Mouse (Mus musculus) left cerebral cortex, postnatal 36 days (tissue): ENCODE results near the gene Fancc. TPM values are rescaled to one million over a fixed set of nuclear protein-coding genes. Genes with fewer than 3 reads are reported as not detected.

Experiments
- DNase-seq, 2 experiments: peaks; one replicate each; pipeline ENCODE4 v3.0.0; 2021 to 2022; ENCODE audit warnings: low spot score in 2 of 2, mixed read lengths in 1 of 2
- intact Hi-C: fragments of 180-260 bp; cut with DNase I; formaldehyde crosslinking; loops from one replicate; pipeline ENCODE4 v1.15.1; 2025
- total RNA-seq, 2 experiments: library from RNA; stranded (reverse); gene quantifications; 2 replicates each; pipeline ENCODE4 v1.2.3; 2021

The Fancc gene
- total RNA-seq, 2 experiments from 2014 or later = 7.1 to 7.7 TPM

DNA sequence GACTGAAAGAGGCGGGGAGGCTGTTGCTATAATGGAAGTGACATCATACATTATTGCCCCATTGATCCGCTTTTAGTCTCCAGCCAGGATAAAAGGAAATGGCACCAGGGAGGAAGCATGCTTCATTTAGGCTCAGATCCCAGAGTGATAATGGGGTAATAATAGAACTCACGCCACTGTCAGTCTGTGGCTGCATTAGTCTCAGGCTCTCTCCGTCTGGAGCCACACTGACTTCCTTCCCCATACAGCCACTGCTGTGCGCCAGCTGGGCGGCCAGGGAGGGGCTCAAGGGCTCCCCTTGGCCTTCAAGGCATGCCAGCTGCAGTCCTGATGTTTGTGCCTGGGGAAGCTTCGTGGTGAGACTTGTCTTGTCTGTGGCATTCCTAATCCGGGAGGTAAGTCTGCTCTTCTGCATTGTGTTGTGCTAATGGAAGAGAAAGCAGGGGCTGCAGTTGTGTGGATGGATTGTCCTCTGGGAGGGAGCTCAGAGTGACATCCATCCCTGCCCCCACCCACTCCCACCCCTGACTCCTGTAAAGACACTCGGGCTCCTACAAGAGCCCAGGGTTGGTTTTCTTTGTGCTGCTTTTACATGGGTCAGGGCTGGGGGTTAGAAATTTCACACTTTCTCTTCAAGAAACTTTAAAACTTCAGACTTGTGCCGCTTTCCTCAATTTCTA lies 218.1 kb downstream of the Fancc start:
- intact Hi-C loops = loop anchor here (5.0 kb wide), 1 partner anchor 37 kb away; no protein-coding TSS in a partner anchor
- no peak for DNase-seq

DNA sequence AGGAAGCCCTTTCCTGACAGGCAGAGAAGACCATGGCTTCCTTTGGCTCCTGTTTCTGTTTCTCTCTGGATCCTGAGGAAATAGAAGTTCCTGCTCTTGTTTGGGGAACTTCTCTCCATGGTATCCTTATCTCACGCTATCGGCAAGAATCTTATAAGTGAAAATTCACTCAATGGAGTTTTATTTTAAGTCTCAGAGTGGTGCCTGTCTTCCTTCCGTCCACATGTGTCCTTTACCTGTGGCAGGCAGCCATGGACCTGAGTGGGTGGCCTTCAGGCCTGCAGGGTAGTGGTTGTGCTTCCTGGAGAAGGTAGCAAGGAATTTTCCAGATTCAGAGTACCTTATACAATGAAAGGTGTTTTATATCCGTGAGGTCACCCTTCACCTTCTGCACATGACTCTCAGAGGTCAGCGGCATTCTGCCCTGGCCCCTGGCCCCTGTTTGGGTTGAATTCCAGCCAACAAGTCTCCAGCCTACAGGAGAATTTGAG lies 218.9 kb downstream of the Fancc start:
- intact Hi-C loops = loop anchor here (5.0 kb wide), 1 partner anchor 36 kb away; no protein-coding TSS in a partner anchor
- no peak for DNase-seq

DNA sequence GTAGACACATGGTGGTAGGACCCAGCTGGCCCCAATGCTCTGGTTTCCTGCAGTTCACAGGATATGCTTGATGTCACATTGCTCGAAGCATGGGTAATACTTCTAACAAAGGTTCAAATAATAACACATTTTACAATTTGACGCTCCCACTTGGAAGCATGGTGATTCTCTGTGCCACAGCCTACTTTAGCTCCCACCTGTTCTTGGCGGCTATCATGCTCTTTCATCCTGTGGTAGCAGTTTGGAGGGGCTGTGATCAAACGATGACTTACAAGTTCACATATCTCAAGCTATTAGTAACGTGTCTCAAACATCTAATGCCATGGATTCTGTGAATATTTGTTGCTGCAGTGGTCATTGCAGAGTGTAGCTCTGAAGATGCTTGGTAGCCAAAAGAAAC lies 219.8 kb downstream of the Fancc start:
- intact Hi-C loops = loop anchor here (5.0 kb wide), 1 partner anchor 35 kb away; no protein-coding TSS in a partner anchor
- no peak for DNase-seq

DNA sequence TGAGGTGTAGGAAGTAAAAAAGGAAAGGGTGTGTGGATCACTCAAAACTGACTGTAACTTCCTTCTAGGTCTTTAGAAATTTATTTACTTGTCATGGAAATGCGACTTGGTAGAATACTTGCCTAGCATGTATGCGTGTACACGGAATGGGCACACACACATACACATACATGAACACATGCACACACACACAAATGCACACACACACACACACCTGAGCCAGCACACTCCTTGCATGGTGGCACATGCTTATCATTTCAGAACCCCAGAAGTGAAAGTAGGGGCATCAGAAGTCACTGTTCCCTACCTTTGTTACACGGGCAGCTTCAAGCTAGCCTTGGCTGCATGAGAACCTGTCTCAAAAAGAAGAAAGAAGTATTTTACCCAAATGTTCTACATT lies 220.7 kb downstream of the Fancc start:
- intact Hi-C loops = loop anchor here (5.0 kb wide), 1 partner anchor 34 kb away; no protein-coding TSS in a partner anchor
- no peak for DNase-seq

GRCm38 (mm10) chr13:63274488-63275166 lies 222.5 kb downstream of the Fancc start:
- DNase-seq = no peak
- intact Hi-C loops = loop anchor here (5.0 kb wide), 1 partner anchor 32 kb away; no protein-coding TSS in a partner anchor

DNA sequence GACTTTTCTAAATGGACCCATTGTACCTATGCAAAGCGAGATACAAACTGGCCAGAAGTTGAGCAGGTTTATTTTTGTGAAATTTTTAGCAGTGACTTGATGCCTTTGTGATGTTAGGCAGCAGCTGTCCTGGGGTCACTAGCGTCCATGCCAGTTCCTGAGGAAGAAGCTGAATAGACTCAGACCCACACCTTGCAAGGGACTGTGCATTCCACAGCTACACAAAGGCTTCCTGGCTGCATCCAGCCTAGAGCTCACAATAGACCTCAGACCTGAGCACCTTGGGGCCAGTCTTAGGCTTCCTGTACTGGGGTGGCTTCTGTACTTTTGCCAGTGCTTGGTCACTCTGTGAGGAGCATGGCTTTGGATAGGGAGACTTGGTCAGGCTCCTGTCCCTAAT lies 223.2 kb downstream of the Fancc start:
- intact Hi-C loops = no loop called here
- DNase-seq = no peak

GRCm38 (mm10) chr13:63272602-63273229 lies 224.4 kb downstream of the Fancc start:
- intact Hi-C loops = no loop called here
- no peak for DNase-seq

- no peak for DNase-seq
- intact Hi-C loops = no loop called here
These were observed 225.0 kb downstream of the Fancc start for GRCm38 (mm10) chr13:63272017-63272601.

DNA sequence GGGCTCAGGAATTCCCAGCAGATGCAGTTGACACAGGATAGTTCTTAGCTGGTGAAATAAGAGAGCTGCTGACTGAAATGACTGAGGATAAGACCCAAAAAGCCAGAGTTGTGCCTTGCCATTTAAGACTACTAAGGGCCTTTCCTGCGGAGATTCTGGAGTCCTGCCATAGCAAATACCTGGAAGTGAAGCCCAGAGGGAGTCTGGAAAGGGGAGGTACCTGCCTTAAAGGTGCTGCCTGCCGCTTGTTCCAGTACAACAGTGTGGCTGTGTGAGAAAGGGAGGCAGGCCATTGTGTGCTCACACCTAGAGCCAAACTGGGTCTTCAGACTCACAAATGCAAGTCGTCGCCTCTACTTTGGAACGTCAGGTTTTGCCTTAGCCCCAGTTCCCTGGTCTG lies 226.9 kb downstream of the Fancc start:
- no peak for DNase-seq
- intact Hi-C loops = no loop called here

DNA sequence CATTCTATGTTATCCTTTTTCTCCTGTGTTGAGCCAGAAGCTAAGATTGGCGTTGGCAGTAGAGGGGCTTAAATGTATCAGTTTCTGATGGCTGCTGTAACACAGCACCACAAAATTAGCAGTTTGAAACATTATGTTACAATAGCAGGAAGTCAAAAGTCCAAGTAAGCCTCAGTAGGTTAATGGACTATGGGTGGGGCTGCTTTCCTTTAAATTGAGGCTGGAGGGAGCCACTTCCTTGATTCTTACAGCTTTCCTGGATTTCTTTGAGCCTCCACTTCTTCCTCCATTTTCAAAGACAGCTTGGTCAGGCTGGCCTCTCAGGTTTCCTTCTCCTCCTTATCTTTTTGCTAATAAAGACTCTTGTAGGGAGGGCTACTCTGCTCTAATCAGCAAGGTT lies 228.3 kb downstream of the Fancc start:
- intact Hi-C loops = no loop called here
- DNase-seq = no peak

DNA sequence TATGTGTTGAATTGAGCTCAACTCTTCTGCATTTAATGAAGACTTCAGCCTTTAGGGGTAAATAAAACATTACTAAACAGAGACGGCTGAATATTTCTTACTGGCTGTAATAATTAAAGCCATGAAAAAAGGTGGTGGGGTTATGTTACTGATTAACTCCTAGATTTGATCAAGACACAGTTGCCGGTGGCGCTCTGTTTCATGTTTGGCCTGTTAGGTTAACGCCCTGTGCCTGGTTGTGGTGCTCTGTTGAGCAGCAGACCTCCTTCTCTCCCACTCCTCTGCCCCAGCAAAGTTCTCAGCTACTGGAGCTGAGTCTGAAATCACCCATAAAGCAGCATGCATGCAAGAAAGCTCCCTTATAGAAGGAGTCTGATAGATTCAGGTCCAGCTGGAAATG lies 228.7 kb downstream of the Fancc start:
- intact Hi-C loops = no loop called here
- DNase-seq = no peak

- DNase-seq = no peak
- intact Hi-C loops = no loop called here
These were observed 234.7 kb downstream of the Fancc start for GRCm38 (mm10) chr13:63262168-63262957.

DNA sequence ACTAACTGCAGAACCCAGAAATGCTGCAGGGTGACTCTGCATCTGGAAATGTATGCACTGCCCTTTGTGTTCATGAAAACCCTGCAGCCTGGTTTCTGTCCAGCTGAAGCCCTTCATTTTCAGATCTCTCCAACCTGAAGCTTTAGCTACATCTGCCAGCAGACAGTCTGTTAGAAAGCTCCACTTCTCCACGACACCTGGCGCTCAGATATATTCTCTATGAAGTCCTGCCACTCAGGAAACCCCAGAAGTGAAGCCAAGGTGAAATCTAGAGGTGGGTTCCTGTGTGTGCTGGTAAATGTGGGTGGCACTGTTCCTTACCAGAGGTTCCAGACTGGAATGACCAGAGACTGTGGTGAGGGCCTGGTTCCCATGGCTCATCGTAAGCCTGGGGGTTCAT lies 235.4 kb downstream of the Fancc start:
- intact Hi-C loops = no loop called here
- DNase-seq = no peak

DNA sequence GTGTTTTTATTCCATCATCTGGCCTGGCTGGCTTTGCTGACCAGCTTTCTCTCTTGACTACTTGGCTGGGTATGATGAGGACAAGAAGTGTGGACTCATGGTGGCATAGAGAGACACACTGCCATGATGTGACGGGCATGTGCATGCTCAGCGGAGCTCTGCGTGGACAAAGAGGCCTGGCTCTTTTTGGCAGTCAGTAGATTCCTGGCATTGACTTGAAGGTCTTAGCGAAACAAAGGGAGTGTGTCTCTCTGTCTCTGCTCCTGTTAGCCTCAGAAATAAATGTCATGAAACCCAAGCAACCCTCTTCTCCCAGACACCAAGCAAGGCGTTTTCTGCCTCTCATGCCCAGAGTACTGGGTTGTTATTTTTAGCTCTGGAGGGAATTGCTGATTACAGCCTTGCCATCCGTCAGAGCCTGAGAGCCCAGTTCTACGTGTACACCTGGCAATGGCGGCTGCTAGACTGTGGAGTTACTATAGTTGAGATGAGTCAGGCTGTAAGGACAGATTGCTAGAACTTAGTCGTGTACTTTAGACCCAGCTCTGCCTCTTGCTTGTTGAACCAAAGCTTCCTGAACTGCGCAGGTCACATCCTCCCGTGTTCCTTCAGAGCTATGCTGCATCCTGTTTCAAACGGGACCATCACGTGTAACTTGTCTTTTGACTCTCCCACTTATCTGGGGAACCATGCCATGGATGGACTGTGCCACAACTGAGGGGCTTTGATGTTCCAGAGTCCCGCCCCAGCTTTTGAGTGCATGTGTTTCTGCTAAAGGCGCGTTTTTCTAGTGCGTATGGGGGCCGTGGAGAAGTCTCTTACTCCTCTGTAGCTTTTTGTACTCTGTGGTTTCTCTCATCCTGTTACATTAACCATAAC lies 236.1 kb downstream of the Fancc start:
- no peak for DNase-seq
- intact Hi-C loops = no loop called here

GRCm38 (mm10) chr13:63260133-63260532 lies 236.9 kb downstream of the Fancc start:
- intact Hi-C loops = no loop called here
- no peak for DNase-seq

DNA sequence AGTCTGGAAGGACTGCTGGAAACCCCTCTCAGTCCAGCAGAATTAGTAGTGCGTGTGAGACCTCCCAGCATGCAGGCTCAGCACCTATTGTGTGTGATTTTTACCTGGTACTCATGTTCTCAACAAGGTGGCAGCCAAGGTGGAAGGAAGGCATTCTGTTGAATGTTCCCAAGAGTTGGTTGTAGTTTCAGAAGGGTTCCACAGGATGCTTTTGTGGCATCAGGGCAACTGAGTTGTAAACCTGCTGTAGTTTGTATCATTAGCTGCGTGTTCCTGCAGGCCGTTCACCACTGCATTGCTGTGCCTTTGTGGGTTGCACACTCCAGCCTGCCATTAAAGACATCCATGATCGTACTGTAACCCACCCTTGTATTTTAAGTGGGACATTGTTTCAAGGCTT lies 238.4 kb downstream of the Fancc start:
- DNase-seq = no peak
- intact Hi-C loops = loop anchor here (5.0 to 10.0 kb wide), 3 partner anchors 74 to 314 kb away; no protein-coding TSS in a partner anchor

- intact Hi-C loops = loop anchor here (5.0 to 10.0 kb wide), 3 partner anchors 74 to 313 kb away; no protein-coding TSS in a partner anchor
- DNase-seq = no peak
These were observed 238.9 kb downstream of the Fancc start for GRCm38 (mm10) chr13:63258167-63258582.

DNA sequence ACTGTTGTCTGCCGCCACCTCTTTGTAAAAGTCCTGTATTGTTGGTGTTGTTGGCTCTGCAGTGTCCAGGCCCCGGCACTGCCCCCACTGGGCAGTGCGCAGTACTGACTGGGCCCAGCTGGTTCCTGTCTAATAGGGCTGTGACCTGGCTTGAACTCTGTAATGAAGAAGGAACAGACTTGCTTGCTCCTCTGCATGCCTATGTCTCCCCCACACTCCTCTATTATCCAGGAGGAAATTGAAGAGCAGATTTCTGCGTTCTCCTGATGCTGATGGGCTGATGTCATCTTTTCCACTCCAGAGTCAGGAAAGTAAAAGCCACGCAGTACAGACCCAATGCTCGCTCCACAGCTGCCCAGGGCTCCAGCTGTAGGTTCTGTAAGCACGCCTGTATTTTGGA lies 240.3 kb downstream of the Fancc start:
- no peak for DNase-seq
- intact Hi-C loops = loop anchor here (5.0 to 10.0 kb wide), 3 partner anchors 75 to 312 kb away; no protein-coding TSS in a partner anchor
